Mouse (Mus musculus) forebrain, postnatal 0 days (tissue): Measurements from ENCODE around the gene Gm10197. TPM values are rescaled to one million over a fixed set of nuclear protein-coding genes. Genes with fewer than 3 reads are reported as not detected.
A peak's percentile ranks its signal among the peaks of the same experiment; 100 is the strongest.
"Not testable (repeated sequence)": the region's sequence is repeated elsewhere in the genome, so short reads cannot be mapped to it uniquely, and the experiment has no call there.

Experiments used
- ATAC-seq: fragments of 200-750 bp; cut with Nextera tagmentation; 2 replicates; pipeline ENCODE4 v1.8.0; 2017; ENCODE audit warnings: mild to moderate bottlenecking, moderate library complexity
- DNase-seq: peaks from one replicate; pipeline ENCODE4 v3.0.0-alpha.2; 2015
- H3K27ac ChIP-seq: fragments of 300-500 bp; sonication (generic); 2 replicates; pipeline ENCODE4 v1.5.1; 2014; ENCODE audit warnings: low read depth, mild to moderate bottlenecking, antibody characterized with exemption, low read length, moderate library complexity, mixed read lengths
- H3K27me3 ChIP-seq: fragments of 300-500 bp; sonication (generic); 2 replicates; pipeline ENCODE4 v1.6.1; 2014; ENCODE audit warnings: mild to moderate bottlenecking, low read length, mixed read lengths; ENCODE audit not compliant: insufficient read depth
- H3K36me3 ChIP-seq: fragments of 300-500 bp; sonication (generic); 2 replicates; pipeline ENCODE4 v1.6.1; 2014; ENCODE audit warnings: mild to moderate bottlenecking, moderate library complexity; ENCODE audit not compliant: insufficient read depth
- H3K4me1 ChIP-seq: fragments of 300-500 bp; sonication (generic); 2 replicates; pipeline ENCODE4 v1.6.1; 2014; ENCODE audit warnings: antibody characterized with exemption; ENCODE audit not compliant: insufficient read depth
- H3K4me2 ChIP-seq: fragments of 300-500 bp; sonication (generic); 2 replicates; pipeline ENCODE4 v1.6.1; 2014; ENCODE audit warnings: low read depth, mild to moderate bottlenecking, moderate library complexity
- H3K4me3 ChIP-seq: fragments of 300-500 bp; sonication (generic); 2 replicates; pipeline ENCODE4 v1.5.1; 2014; ENCODE audit warnings: low read depth, low read length, mixed read lengths
- H3K9ac ChIP-seq: fragments of 300-500 bp; sonication (generic); 2 replicates; pipeline ENCODE4 v1.6.1; 2014; ENCODE audit warnings: mild to moderate bottlenecking
- H3K9me3 ChIP-seq: fragments of 300-500 bp; sonication (generic); 2 replicates; pipeline ENCODE4 v1.6.1; 2016; ENCODE audit warnings: low read length
- CTCF ChIP-seq: sonication (generic); IDR thresholded peaks from 2 replicates; pipeline ENCODE4 v1.5.1; 2016; ENCODE audit warnings: antibody characterized with exemption, control low read depth, low read depth
- WGBS: fragments of 180-500 bp; shearing (Covaris S2); extraction: QIAGEN DNeasy Blood & Tissue Kit; methylation state at CpG from one replicate; pipeline ENCODE4 v1.1.7; 2014; 5-methylcytosine and 5-hydroxymethylcytosine counted together
- polyA plus RNA-seq: library from polyadenylated mRNA; unstranded; fragments of >200 nt; fragmentation: Nextera tagmentation; extraction: Ambion mirVana; gene quantifications from 2 replicates; pipeline ENCODE4 v1.2.1, GENCODE M21; 2015
- total RNA-seq: library from RNA; depleted of rRNA; stranded (reverse); fragments of >200 nt; gene quantifications from 2 replicates; pipeline ENCODE4 v1.2.3, GENCODE M21; 2014

Gm10197 gene
- total and polyA plus RNA-seq, 2 experiments from 2014 or later, result not detected

- Histone ChIP-seq H3K4me2 (no peak overlapping the region), H3K4me1 (no peaks in the 10 kb centered on the region), H3K36me3 (no peaks in the 10 kb centered on the region), H3K4me3 (no peak overlapping the region), H3K9ac (no peak overlapping the region), H3K27me3 (no peaks in the 10 kb centered on the region), H3K9me3 (no peaks in the 10 kb centered on the region), H3K27ac (no peak overlapping the region)
- ATAC-seq, result no peak
- no peak for DNase-seq
- no peak for TF ChIP-seq CTCF
- WGBS, result 85% methylated on average over 16 of the region's 16 CpGs
Observed at GRCm38 (mm10) chr19:53400332-53401110, 29.0 kb upstream of the Gm10197 start.

- no peak for ATAC-seq
- TF ChIP-seq CTCF, result no peak
- no peak for DNase-seq
- H3K9ac ChIP-seq, result no peak overlapping the region
- H3K4me2 ChIP-seq, result no peak overlapping the region
- no peaks in the 10 kb centered on the region for H3K36me3 ChIP-seq
- no peak overlapping the region for H3K27ac ChIP-seq
- H3K4me1 ChIP-seq, result no peaks in the 10 kb centered on the region
- H3K4me3 ChIP-seq, result no peak overlapping the region
- WGBS, result 87% methylated on average over 4 of the region's 4 CpGs
- no peaks in the 10 kb centered on the region for H3K27me3 ChIP-seq
- H3K9me3 ChIP-seq, result no peaks in the 10 kb centered on the region
Observed at GRCm38 (mm10) chr19:53399213-53399612, 27.6 kb upstream of the Gm10197 start.

- TF ChIP-seq CTCF, result no peak
- DNase-seq (no peak), ATAC-seq (no peak)
- H3K9ac ChIP-seq, result no peak overlapping the region
- no peaks in the 10 kb centered on the region for H3K9me3 ChIP-seq
- H3K4me1 ChIP-seq, result no peaks in the 10 kb centered on the region
- 84% methylated on average over 12 of the region's 12 CpGs for WGBS
- H3K4me3 ChIP-seq, result no peak overlapping the region
- no peak overlapping the region for H3K27ac ChIP-seq
- no peaks in the 10 kb centered on the region for H3K36me3 ChIP-seq
- H3K27me3 ChIP-seq, result no peaks in the 10 kb centered on the region
- H3K4me2 ChIP-seq, result no peak overlapping the region
Observed at GRCm38 (mm10) chr19:53397451-53398233, 26.1 kb upstream of the Gm10197 start.

- H3K36me3 ChIP-seq, H3K4me3 ChIP-seq, H3K27me3 ChIP-seq, H3K4me2 ChIP-seq, ATAC-seq, H3K9me3 ChIP-seq, H3K27ac ChIP-seq, DNase-seq, H3K9ac ChIP-seq, H3K4me1 ChIP-seq: not testable (repeated sequence)
- WGBS, result 48% methylated on average over 5 of the region's 5 CpGs
Observed at GRCm38 (mm10) chr19:53395805-53396204, 24.2 kb upstream of the Gm10197 start.

- not testable (repeated sequence) for DNase-seq, H3K9me3 ChIP-seq, H3K9ac ChIP-seq, H3K4me2 ChIP-seq, H3K27me3 ChIP-seq, ATAC-seq, H3K27ac ChIP-seq, H3K4me1 ChIP-seq, H3K36me3 ChIP-seq, H3K4me3 ChIP-seq
- 71% methylated on average over 3 of the region's 3 CpGs for WGBS
Observed at GRCm38 (mm10) chr19:53394956-53395355, 23.4 kb upstream of the Gm10197 start.

- no peaks in the 10 kb centered on the region for H3K36me3 ChIP-seq
- DNase-seq, result peak; percentile 75
- H3K9ac ChIP-seq, result no peak overlapping the region
- H3K4me1 ChIP-seq, result peaks cover 7% of the 10 kb centered on the region; the same call in 1 of the 2 replicates
- H3K27ac ChIP-seq, result no peak overlapping the region
- H3K27me3 ChIP-seq, result no peaks in the 10 kb centered on the region
- no peak for ATAC-seq
- H3K9me3 ChIP-seq, result no peaks in the 10 kb centered on the region
- TF ChIP-seq CTCF, result peak; percentile 78
- 11% methylated on average over 7 of the region's 7 CpGs for WGBS
- no peak overlapping the region for H3K4me3 ChIP-seq
- no peak overlapping the region for H3K4me2 ChIP-seq
Observed at GRCm38 (mm10) chr19:53394552-53394951, 23.0 kb upstream of the Gm10197 start.

GRCm38 (mm10) chr19:53393646-53394045, 22.1 kb upstream of the Gm10197 start:
- Histone ChIP-seq H3K4me2 (no peak overlapping the region), H3K36me3 (no peaks in the 10 kb centered on the region), H3K4me1 (peaks cover 7% of the 10 kb centered on the region; the same call in 1 of the 2 replicates), H3K27ac (no peak overlapping the region), H3K9ac (no peak overlapping the region), H3K9me3 (no peaks in the 10 kb centered on the region), H3K27me3 (no peaks in the 10 kb centered on the region), H3K4me3 (no peak overlapping the region)
- ATAC-seq (no peak), DNase-seq (no peak)
- no peak for TF ChIP-seq CTCF
